Mouse (Mus musculus): ENCODE results near the gene Cd6.

DNA sequence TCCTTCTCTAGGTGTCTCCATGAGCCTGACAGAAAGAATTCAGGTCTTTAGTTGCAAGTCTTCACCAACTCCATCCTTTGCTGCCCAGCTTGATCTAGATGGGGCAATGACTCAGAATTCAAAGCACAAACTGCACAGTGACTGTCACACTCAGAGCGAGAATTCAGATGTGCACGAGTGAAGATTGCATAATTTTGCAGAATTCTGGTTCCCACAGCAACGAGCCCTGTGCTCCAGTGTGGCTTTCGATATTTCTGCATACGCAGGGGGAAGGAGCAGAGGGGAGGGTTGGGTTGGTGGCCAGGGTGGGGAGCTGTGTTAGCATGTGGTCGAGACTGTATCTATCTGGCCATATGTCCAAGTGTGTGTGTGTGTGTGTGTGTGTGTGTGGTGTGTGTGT, 28.8 kb downstream of the Cd6 start:
- TF ChIP-seq POLR2A (IDR thresholded peaks at IDR 0.05; ENCODE audit: insufficient read depth, low read depth, low read length) = no peak
- no peak for TF ChIP-seq CTCF (IDR thresholded peaks at IDR 0.05; ENCODE audit: insufficient read depth, low read depth, low read length)
